Mouse (Mus musculus): ENCODE measurements around the gene Ap5z1. TPM values are rescaled to one million over a fixed set of nuclear protein-coding genes. Genes with fewer than 3 reads are reported as not detected.

The Ap5z1 gene
- polyA plus RNA-seq, 1 experiment from 2014 or later = 9.6 TPM

DNA sequence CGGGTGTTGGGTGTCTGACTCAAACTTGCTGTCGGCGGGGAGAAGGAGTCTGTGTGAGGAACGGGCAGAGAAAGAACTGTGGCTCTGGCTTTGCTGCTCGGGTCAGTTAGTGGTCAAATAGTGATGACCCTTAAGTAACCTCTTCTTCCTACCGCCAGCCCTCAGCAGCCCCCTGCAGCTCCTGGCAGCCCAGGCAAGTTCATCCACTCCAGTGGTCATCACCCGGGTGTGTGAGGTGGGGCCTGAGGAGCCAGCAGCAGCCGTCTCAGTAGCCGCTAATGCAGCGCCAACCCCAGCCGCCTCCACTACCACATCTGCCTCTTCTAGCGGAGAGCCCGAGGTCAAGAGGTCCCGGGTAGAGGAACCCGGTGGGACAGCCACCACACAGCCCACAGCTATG is 7.4 kb upstream of the Ap5z1 start:
- Histone ChIP-seq H3K4me3 (ENCODE audit: low read depth, low read length) (no peak overlapping the region), H3K36me3 (ENCODE audit: control insufficient read depth, insufficient read depth, low read length) (peaks cover 16% of the 10 kb centered on the region; the same call in 1 of the 2 replicates), H3K4me2 (replicated peaks; ENCODE audit: low read depth, low read length) (no peak overlapping the region), H3K4me1 (replicated peaks; ENCODE audit: control insufficient read depth, insufficient read depth, low read length) (no peaks in the 10 kb centered on the region), H3K9me3 (ENCODE audit: control insufficient read depth, low read length) (no peaks in the 10 kb centered on the region), H3K27me3 (ENCODE audit: control insufficient read depth, insufficient read depth, low read length) (no peaks in the 10 kb centered on the region), H3K9ac (ENCODE audit: low read depth, low read length) (no peak overlapping the region), H3K27ac (ENCODE audit: low read depth, low read length) (no peak overlapping the region)
- ATAC-seq (ENCODE audit: low FRiP score) (no peak), DNase-seq (ENCODE audit: low spot score) (no peak)
- WGBS = 45% methylated on average over 15 of the region's 15 CpGs

GRCm38 (mm10) chr5:142457345-142457744 is 6.4 kb upstream of the Ap5z1 start:
- 59% methylated on average over 10 of the region's 10 CpGs for WGBS
- Histone ChIP-seq H3K36me3 (ENCODE audit: control insufficient read depth, insufficient read depth, low read length) (peaks cover 14% of the 10 kb centered on the region; the same call in 1 of the 2 replicates), H3K9ac (ENCODE audit: low read depth, low read length) (no peak overlapping the region), H3K9me3 (ENCODE audit: control insufficient read depth, low read length) (no peaks in the 10 kb centered on the region), H3K4me1 (replicated peaks; ENCODE audit: control insufficient read depth, insufficient read depth, low read length) (no peaks in the 10 kb centered on the region), H3K27me3 (ENCODE audit: control insufficient read depth, insufficient read depth, low read length) (no peaks in the 10 kb centered on the region), H3K4me2 (replicated peaks; ENCODE audit: low read depth, low read length) (no peak overlapping the region), H3K4me3 (ENCODE audit: low read depth, low read length) (no peak overlapping the region), H3K27ac (ENCODE audit: low read depth, low read length) (no peak overlapping the region)
- no peak for DNase-seq (ENCODE audit: low spot score)
- no peak for ATAC-seq (ENCODE audit: low FRiP score)

DNA sequence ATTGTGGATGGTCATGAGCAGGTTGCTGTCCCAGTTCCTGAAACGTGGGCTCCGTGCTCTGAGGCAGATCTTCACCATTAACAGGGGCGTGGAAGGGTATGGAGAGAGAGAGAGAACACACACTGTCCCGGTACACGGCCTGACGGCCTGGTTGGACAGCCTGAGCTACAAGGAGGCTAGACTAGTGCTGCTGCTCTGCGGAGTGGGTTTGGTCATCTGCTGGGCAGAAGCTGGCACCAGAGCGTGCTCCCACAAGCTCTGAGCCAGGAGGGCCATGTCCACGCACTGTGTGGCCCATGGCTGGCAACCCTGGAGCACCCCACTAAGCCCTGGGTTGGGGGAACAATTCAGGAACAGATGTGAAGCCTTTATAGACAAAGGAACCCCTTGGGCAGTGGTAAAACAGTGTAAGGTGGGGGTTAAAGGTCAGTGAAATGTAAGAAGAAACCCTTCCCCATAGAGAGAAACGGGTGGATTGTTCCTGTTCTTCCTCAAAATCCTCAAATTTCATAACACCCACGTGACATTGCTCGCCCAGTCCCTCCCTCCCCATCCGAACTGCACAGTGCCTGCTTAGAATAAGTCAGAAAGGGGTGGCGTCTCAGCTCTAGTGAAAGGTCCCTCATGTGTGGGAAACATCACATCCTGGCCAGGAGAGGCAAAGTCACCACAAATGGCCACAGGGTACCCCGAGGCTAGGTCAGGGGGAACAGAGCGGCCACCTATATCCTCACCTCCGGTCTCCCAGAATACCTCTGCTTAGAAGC is 4.8 kb upstream of the Ap5z1 start:
- no peak overlapping the region for H3K27ac ChIP-seq (ENCODE audit: low read depth, low read length)
- ATAC-seq (ENCODE audit: low FRiP score) (no peak), DNase-seq (ENCODE audit: low spot score) (no peak)
- WGBS = 88% methylated on average over 17 of the region's 17 CpGs
- H3K9ac ChIP-seq (ENCODE audit: low read depth, low read length) = no peak overlapping the region
- H3K27me3 ChIP-seq (ENCODE audit: control insufficient read depth, insufficient read depth, low read length) = no peaks in the 10 kb centered on the region
- no peaks in the 10 kb centered on the region for H3K4me1 ChIP-seq (replicated peaks; ENCODE audit: control insufficient read depth, insufficient read depth, low read length)
- H3K9me3 ChIP-seq (ENCODE audit: control insufficient read depth, low read length) = no peaks in the 10 kb centered on the region
- H3K4me2 ChIP-seq (replicated peaks; ENCODE audit: low read depth, low read length) = no peak overlapping the region
- H3K4me3 ChIP-seq (ENCODE audit: low read depth, low read length) = no peak overlapping the region
- peaks cover 10% of the 10 kb centered on the region; the same call in 1 of the 2 replicates for H3K36me3 ChIP-seq (ENCODE audit: control insufficient read depth, insufficient read depth, low read length)

GRCm38 (mm10) chr5:142459834-142460233 is 3.9 kb upstream of the Ap5z1 start:
- 75% methylated on average over 5 of the region's 5 CpGs for WGBS
- no peaks in the 10 kb centered on the region for H3K27me3 ChIP-seq (ENCODE audit: control insufficient read depth, insufficient read depth, low read length)
- no peak overlapping the region for H3K27ac ChIP-seq (ENCODE audit: low read depth, low read length)
- no peaks in the 10 kb centered on the region for H3K4me1 ChIP-seq (replicated peaks; ENCODE audit: control insufficient read depth, insufficient read depth, low read length)
- H3K9ac ChIP-seq (ENCODE audit: low read depth, low read length) = no peak overlapping the region
- H3K4me2 ChIP-seq (replicated peaks; ENCODE audit: low read depth, low read length) = no peak overlapping the region
- ATAC-seq (ENCODE audit: low FRiP score) (no peak), DNase-seq (ENCODE audit: low spot score) (no peak)
- H3K9me3 ChIP-seq (ENCODE audit: control insufficient read depth, low read length) = no peaks in the 10 kb centered on the region
- peaks cover 10% of the 10 kb centered on the region; the same call in 1 of the 2 replicates for H3K36me3 ChIP-seq (ENCODE audit: control insufficient read depth, insufficient read depth, low read length)
- H3K4me3 ChIP-seq (ENCODE audit: low read depth, low read length) = no peak overlapping the region

GRCm38 (mm10) chr5:142461942-142462640 is 1.7 kb upstream of the Ap5z1 start:
- Histone ChIP-seq H3K4me3 (ENCODE audit: low read depth, low read length) (no peak overlapping the region), H3K27me3 (ENCODE audit: control insufficient read depth, insufficient read depth, low read length) (no peaks in the 10 kb centered on the region), H3K4me2 (replicated peaks; ENCODE audit: low read depth, low read length) (no peak overlapping the region), H3K36me3 (ENCODE audit: control insufficient read depth, insufficient read depth, low read length) (peaks cover 2% of the 10 kb centered on the region; the same call in 1 of the 2 replicates), H3K27ac (ENCODE audit: low read depth, low read length) (no peak overlapping the region), H3K4me1 (replicated peaks; ENCODE audit: control insufficient read depth, insufficient read depth, low read length) (no peaks in the 10 kb centered on the region), H3K9me3 (ENCODE audit: control insufficient read depth, low read length) (no peaks in the 10 kb centered on the region), H3K9ac (ENCODE audit: low read depth, low read length) (no peak overlapping the region)
- no peak for DNase-seq (ENCODE audit: low spot score)
- no peak for ATAC-seq (ENCODE audit: low FRiP score)
- 95% methylated on average over 7 of the region's 7 CpGs for WGBS

DNA sequence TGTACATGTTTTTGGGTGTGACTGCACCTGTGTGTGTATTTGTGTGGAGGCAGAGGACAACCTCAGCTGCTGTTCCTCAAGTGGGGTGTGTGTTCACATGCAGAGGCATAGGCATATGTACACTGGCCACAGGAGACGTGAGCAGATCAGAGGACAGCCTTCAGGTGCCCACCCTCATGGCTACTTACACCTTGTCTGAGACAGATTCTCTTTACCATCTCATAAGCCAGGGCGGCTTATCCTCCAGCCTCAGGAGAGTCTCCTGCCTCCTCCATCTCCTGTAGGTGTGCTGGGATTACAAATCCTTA is 1.1 kb upstream of the Ap5z1 start:
- ATAC-seq (ENCODE audit: low FRiP score) = no peak
- WGBS = 90% methylated on average over 2 of the region's 2 CpGs
- no peak overlapping the region for H3K4me3 ChIP-seq (ENCODE audit: low read depth, low read length)
- H3K9me3 ChIP-seq (ENCODE audit: control insufficient read depth, low read length) = no peaks in the 10 kb centered on the region
- H3K27ac ChIP-seq (ENCODE audit: low read depth, low read length) = no peak overlapping the region
- no peaks in the 10 kb centered on the region for H3K4me1 ChIP-seq (replicated peaks; ENCODE audit: control insufficient read depth, insufficient read depth, low read length)
- no peak overlapping the region for H3K4me2 ChIP-seq (replicated peaks; ENCODE audit: low read depth, low read length)
- H3K36me3 ChIP-seq (ENCODE audit: control insufficient read depth, insufficient read depth, low read length) = peaks cover 2% of the 10 kb centered on the region; the same call in 1 of the 2 replicates
- H3K27me3 ChIP-seq (ENCODE audit: control insufficient read depth, insufficient read depth, low read length) = no peaks in the 10 kb centered on the region
- H3K9ac ChIP-seq (ENCODE audit: low read depth, low read length) = no peak overlapping the region
- no peak for DNase-seq (ENCODE audit: low spot score)

GRCm38 (mm10) chr5:142463011-142463410 is 733 bp upstream of the Ap5z1 start:
- Histone ChIP-seq H3K9ac (ENCODE audit: low read depth, low read length) (peak overlapping the region; percentile 29), H3K9me3 (ENCODE audit: control insufficient read depth, low read length) (no peaks in the 10 kb centered on the region), H3K4me1 (replicated peaks; ENCODE audit: control insufficient read depth, insufficient read depth, low read length) (no peaks in the 10 kb centered on the region), H3K27me3 (ENCODE audit: control insufficient read depth, insufficient read depth, low read length) (no peaks in the 10 kb centered on the region), H3K4me3 (ENCODE audit: low read depth, low read length) (peak overlapping the region; percentile 76), H3K4me2 (replicated peaks; ENCODE audit: low read depth, low read length) (peak overlapping the region; percentile 76), H3K27ac (ENCODE audit: low read depth, low read length) (peak overlapping the region; percentile 51), H3K36me3 (ENCODE audit: control insufficient read depth, insufficient read depth, low read length) (peaks cover 2% of the 10 kb centered on the region; the same call in 1 of the 2 replicates)
- ATAC-seq (ENCODE audit: low FRiP score) = 0 out of 2 replicates have a peak, but pooled peaks have one; percentile 11
- no peak for DNase-seq (ENCODE audit: low spot score)
- WGBS = 89% methylated on average over 6 of the region's 6 CpGs

DNA sequence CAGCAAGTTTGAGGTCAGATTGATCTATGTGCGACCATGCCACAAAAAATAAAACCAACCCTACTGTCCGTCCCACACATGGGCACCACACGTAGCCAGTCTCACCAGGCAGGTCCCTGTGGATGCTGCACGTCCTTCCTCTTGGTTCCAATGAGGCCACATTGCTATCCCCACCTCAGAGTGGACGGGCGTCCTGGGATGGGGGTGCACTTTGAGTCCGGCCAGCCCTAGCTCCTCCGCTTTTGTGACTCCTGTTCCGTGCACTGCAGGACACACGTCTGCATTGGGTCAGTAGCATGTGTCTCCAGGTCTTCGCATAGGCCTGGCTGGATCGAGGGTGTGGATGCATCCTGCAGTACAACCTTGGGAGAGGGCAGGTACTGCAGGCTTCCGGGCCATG is 4.6 kb downstream of the Ap5z1 start:
- Histone ChIP-seq H3K9ac (ENCODE audit: low read depth, low read length) (no peak overlapping the region), H3K4me1 (replicated peaks; ENCODE audit: control insufficient read depth, insufficient read depth, low read length) (no peaks in the 10 kb centered on the region), H3K9me3 (ENCODE audit: control insufficient read depth, low read length) (no peaks in the 10 kb centered on the region), H3K27me3 (ENCODE audit: control insufficient read depth, insufficient read depth, low read length) (no peaks in the 10 kb centered on the region), H3K27ac (ENCODE audit: low read depth, low read length) (no peak overlapping the region), H3K4me2 (replicated peaks; ENCODE audit: low read depth, low read length) (no peak overlapping the region), H3K4me3 (ENCODE audit: low read depth, low read length) (no peak overlapping the region), H3K36me3 (ENCODE audit: control insufficient read depth, insufficient read depth, low read length) (0 out of 2 replicates have a peak, but pooled peaks cover 4% of the 10 kb centered on the region)
- DNase-seq (ENCODE audit: low spot score) (no peak), ATAC-seq (ENCODE audit: low FRiP score) (no peak)
- WGBS = 97% methylated on average over 13 of the region's 13 CpGs

GRCm38 (mm10) chr5:142469796-142470195 is 6.1 kb downstream of the Ap5z1 start:
- no peak for ATAC-seq (ENCODE audit: low FRiP score)
- H3K4me2 ChIP-seq (replicated peaks; ENCODE audit: low read depth, low read length) = no peak overlapping the region
- no peak overlapping the region for H3K4me3 ChIP-seq (ENCODE audit: low read depth, low read length)
- H3K9ac ChIP-seq (ENCODE audit: low read depth, low read length) = no peak overlapping the region
- H3K27me3 ChIP-seq (ENCODE audit: control insufficient read depth, insufficient read depth, low read length) = no peaks in the 10 kb centered on the region
- 91% methylated on average over 11 of the region's 11 CpGs for WGBS
- H3K4me1 ChIP-seq (replicated peaks; ENCODE audit: control insufficient read depth, insufficient read depth, low read length) = no peaks in the 10 kb centered on the region
- H3K27ac ChIP-seq (ENCODE audit: low read depth, low read length) = no peak overlapping the region
- DNase-seq (ENCODE audit: low spot score) = no peak
- 0 out of 2 replicates have a peak, but pooled peaks cover 4% of the 10 kb centered on the region for H3K36me3 ChIP-seq (ENCODE audit: control insufficient read depth, insufficient read depth, low read length)
- no peaks in the 10 kb centered on the region for H3K9me3 ChIP-seq (ENCODE audit: control insufficient read depth, low read length)
